ENCODE assay signal across 8 mouse cellular contexts in the genomic region with DNA sequence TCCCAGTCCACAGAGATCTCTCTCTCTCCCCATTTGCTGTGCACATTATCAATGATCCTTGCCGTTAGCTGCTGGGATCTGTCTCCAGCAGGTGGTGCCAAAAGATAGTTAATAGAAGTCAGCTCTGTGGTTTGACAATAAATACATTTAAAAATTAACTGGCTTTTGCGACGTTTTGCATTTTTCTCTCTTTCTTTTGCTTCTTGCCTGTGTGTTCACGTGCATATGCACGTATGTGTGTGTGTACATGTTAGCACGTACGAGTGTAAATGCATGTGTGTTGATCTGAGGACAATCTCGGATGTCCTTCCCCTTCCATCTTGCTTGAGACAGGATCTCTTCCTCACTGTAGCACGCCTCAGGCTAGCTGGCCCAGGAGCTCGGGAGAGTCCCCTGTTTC. TPM values are rescaled to one million over a fixed set of nuclear protein-coding genes. Genes with fewer than 3 reads are reported as not detected.
A peak's percentile ranks its signal among the peaks of the same experiment; 100 is the strongest.
DNase-seq lines count a peak whose midpoint lies in the region; ATAC-seq lines count a peak whose summit lies in the region.

No protein-coding gene starts in this region.

- peak; percentile 87 for ATAC-seq in CD4-positive, CD25-positive, alpha-beta regulatory T cell, adult 4 months

- DNase-seq in adrenal gland, adult 18-20 months (ENCODE audit: low spot score in 2 of 2), result peak; percentile 26 to 33
- DNase-seq in adrenal gland, postnatal 4 days (ENCODE audit: low spot score in 2 of 2), result no peak
- peak; percentile 3 for DNase-seq in c-Kit-positive CD71-positive TER-119-positive erythroid progenitor cells, embryonic 14.5 days (ENCODE audit: low spot score)
- peak; percentile 57 to 82 for DNase-seq in frontal cortex, postnatal 36 days (ENCODE audit: low spot score in 2 of 2)
- peak; percentile 33 to 61 for DNase-seq in layer of hippocampus, adult 8-10 months (ENCODE audit: low spot score in 2 of 2)
- peak; percentile 80 for DNase-seq in lung, postnatal 36 days
- DNase-seq in spleen, postnatal 10 days (ENCODE audit: low spot score in 2 of 2), result peak; percentile 6 to 52

RNA-seq across cellular contexts. Expression of gene Stmnd1, which starts 37.3 kb away (rescaled TPM):
- under 1 TPM in 1 of 2 experiments, not detected in 1; 0.29 TPM for total RNA-seq in adrenal gland, adult 18-20 months (2021)
- total RNA-seq in adrenal gland, postnatal 4 days (2021), result under 1 TPM in 1 of 2 experiments, not detected in 1; 0.22 TPM
- not detected for polyA plus RNA-seq in CD4-positive, CD25-positive, alpha-beta regulatory T cell, adult 4 months (2017; shearing (Covaris generic))
- total RNA-seq in layer of hippocampus, adult 8-10 months (2022), result not detected

Comparison
In these comparisons a context has a peak if more than half of its experiments do, and no peak if none do; other contexts are left out.
1. DNase-seq: peak in adrenal gland, adult 18-20 months (2 of 2), c-Kit-positive CD71-positive TER-119-positive erythroid progenitor cells, embryonic 14.5 days (single experiment), frontal cortex, postnatal 36 days (2 of 2), layer of hippocampus, adult 8-10 months (2 of 2), lung, postnatal 36 days (single experiment) and spleen, postnatal 10 days (2 of 2); none in adrenal gland, postnatal 4 days (0 of 2).